Mouse (Mus musculus) kidney, adult 2 months (tissue): ENCODE data around the gene Gdpd5. TPM values are rescaled to one million over a fixed set of nuclear protein-coding genes. Genes with fewer than 3 reads are reported as not detected.

Experiments
- DNase-seq: peaks from one replicate; pipeline ENCODE4 v3.0.0; 2021
- H3K27ac ChIP-seq: fragments of 200-500 bp; 2 replicates; pipeline ENCODE4 v1.5.1; 2012; ENCODE audit warnings: low read depth, low read length, control low read depth, inconsistent platforms; ENCODE audit not compliant: insufficient read depth
- H3K27me3 ChIP-seq: fragments of 200-500 bp; replicated peaks from 2 replicates; pipeline ENCODE4 v1.6.1; 2012; ENCODE audit warnings: mild to moderate bottlenecking, moderate library complexity, low read length, inconsistent platforms; ENCODE audit not compliant: control insufficient read depth, insufficient read depth
- H3K36me3 ChIP-seq: fragments of 200-500 bp; 2 replicates; pipeline ENCODE4 v1.6.1; 2012; ENCODE audit warnings: mild to moderate bottlenecking, moderate library complexity, low read length, inconsistent platforms; ENCODE audit not compliant: control insufficient read depth, insufficient read depth
- H3K4me1 ChIP-seq: fragments of 200-500 bp; 2 replicates; pipeline ENCODE4 v1.6.1; 2011; ENCODE audit warnings: low read length; ENCODE audit not compliant: control insufficient read depth, insufficient read depth
- H3K4me3 ChIP-seq: fragments of 200-500 bp; 2 replicates; pipeline ENCODE4 v1.5.1; 2011; ENCODE audit warnings: mild to moderate bottlenecking, low read depth, low read length, control low read depth; ENCODE audit not compliant: insufficient read depth
- CTCF ChIP-seq: fragments of 200-500 bp; conservative IDR thresholded peaks from 2 replicates; pipeline ENCODE4 v1.5.1; 2011; ENCODE audit warnings: low read depth, mild to moderate bottlenecking, control low read depth, low read length, moderate library complexity, mixed read lengths; ENCODE audit not compliant: insufficient read depth, insufficient read length
- POLR2A ChIP-seq: fragments of 200-500 bp; IDR thresholded peaks from one replicate; pipeline ENCODE4 v1.6.1; 2011; ENCODE audit warnings: low read depth, low read length, control low read depth
- WGBS: fragments of 180-500 bp; shearing (Covaris S2); methylation state at CpG from one replicate; pipeline ENCODE4 v1.1.7; 2018; 5-methylcytosine and 5-hydroxymethylcytosine counted together
- polyA plus RNA-seq: library from polyadenylated mRNA; depleted of rRNA; stranded (reverse); fragments of >200 nt; gene quantifications from 2 replicates; pipeline ENCODE4 v1.2.3, GENCODE M21; 2012

Gdpd5 gene
- polyA plus RNA-seq, 1 experiment: 10.4 TPM

DNA sequence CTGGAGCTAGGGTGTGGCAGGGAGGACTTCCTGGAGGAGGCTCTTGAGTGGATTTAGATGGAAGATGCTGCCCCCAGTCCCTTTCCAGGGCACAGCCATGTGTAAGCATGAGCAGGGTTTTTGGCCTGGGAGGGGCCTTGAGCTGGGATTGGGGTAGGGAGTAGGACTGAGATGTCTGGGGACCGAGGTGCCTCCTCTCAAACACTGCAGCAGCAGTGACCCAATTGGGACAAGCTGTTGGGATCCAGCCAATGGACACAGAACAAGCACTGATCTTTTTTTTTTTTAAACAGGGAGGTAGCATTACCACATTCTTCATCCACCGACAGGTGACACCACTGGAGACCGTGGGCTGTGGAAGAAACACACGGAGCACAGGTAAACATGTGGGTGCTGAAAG is 5.6 kb downstream of the Gdpd5 start:
- 86% methylated on average over 4 of the region's 4 CpGs for WGBS
- Histone ChIP-seq H3K4me3 (no peak overlapping the region), H3K4me1 (0 out of 2 replicates have a peak, but pooled peaks cover 4% of the 10 kb centered on the region), H3K27ac (no peak overlapping the region), H3K36me3 (no peaks in the 10 kb centered on the region), H3K27me3 (no peaks in the 10 kb centered on the region)
- DNase-seq: no peak
- TF ChIP-seq POLR2A (no peak), CTCF (no peak)

DNA sequence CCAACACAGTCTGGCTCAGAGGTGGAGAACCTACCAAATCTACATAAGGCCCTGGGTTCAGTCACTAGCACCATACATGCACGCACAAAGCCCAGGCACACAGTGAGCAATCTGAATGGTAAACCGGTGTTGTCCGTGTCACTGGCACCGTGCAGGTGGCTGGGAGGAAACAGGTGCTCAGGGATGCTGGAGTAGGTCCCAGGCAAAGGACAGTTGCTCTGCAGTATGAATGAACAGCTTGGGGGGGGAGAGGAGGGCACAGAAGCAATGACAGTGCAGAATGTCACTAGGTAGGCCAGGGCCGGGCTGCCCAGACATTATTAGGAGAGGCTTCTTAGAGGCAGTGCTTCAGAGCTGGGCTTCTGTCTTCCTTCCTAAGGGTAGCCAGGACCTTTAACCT is 6.1 kb downstream of the Gdpd5 start:
- H3K36me3 ChIP-seq: no peaks in the 10 kb centered on the region
- H3K27ac ChIP-seq: no peak overlapping the region

DNA sequence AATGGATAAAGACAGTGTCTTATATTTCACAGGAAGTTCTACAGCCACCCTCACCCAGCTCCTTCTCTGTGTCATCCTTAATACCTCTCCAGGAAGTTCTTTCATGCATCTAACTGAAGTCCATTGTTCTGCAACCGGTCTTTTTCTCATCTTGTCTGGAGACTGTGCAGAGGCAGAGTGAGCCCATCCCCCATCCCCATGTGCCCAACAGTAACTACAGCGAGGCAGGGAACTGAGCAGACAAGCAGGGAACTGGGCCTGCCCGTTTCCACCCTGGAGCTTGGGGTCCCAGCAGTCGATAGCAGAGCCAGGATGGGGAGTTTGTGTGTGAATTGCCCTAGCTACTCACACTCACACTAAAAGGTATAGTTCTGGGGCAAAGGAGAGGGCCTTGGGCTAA is 9.3 kb downstream of the Gdpd5 start:
- no peak for DNase-seq
- Histone ChIP-seq H3K4me3 (no peak overlapping the region), H3K27me3 (no peaks in the 10 kb centered on the region), H3K36me3 (no peaks in the 10 kb centered on the region), H3K4me1 (no peaks in the 10 kb centered on the region), H3K27ac (no peak overlapping the region)
- no peak for TF ChIP-seq CTCF
- WGBS: 79% methylated on average over 4 of the region's 4 CpGs

More for the DNA sequence above, 6.1 kb downstream of the Gdpd5 start:
- TF ChIP-seq POLR2A: no peak
- TF ChIP-seq CTCF: no peak
- Histone ChIP-seq H3K4me3 (no peak overlapping the region), H3K4me1 (0 out of 2 replicates have a peak, but pooled peaks cover 2% of the 10 kb centered on the region), H3K27me3 (no peaks in the 10 kb centered on the region)
- WGBS: 92% methylated on average over 5 of the region's 5 CpGs
- DNase-seq: no peak

DNA sequence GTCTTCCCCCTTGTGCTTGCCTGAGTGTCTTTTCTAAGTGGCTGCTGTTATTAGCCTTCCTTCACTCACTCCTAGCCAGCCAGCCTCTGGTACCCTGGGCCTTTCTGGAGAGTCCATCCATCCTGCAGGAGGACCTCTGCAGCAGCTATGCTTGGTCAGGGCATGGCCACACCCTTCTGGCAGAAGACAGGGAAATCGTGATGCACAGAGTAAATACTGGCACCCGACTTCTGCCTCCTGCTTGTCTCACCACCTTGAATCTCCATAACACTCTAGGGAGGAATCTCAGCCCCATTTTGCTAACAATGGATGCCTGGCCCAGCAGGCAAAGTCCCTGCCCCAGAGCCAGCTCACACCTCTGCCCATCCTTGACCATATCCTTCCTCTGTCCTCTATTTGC is 11.5 kb downstream of the Gdpd5 start:
- H3K36me3 ChIP-seq: no peaks in the 10 kb centered on the region
- WGBS: 71% methylated on average over 2 of the region's 2 CpGs
- H3K4me1 ChIP-seq: no peaks in the 10 kb centered on the region
- no peak overlapping the region for H3K27ac ChIP-seq
- no peak overlapping the region for H3K4me3 ChIP-seq
- TF ChIP-seq POLR2A: no peak
- TF ChIP-seq CTCF: no peak
- no peak for DNase-seq
- no peaks in the 10 kb centered on the region for H3K27me3 ChIP-seq

DNA sequence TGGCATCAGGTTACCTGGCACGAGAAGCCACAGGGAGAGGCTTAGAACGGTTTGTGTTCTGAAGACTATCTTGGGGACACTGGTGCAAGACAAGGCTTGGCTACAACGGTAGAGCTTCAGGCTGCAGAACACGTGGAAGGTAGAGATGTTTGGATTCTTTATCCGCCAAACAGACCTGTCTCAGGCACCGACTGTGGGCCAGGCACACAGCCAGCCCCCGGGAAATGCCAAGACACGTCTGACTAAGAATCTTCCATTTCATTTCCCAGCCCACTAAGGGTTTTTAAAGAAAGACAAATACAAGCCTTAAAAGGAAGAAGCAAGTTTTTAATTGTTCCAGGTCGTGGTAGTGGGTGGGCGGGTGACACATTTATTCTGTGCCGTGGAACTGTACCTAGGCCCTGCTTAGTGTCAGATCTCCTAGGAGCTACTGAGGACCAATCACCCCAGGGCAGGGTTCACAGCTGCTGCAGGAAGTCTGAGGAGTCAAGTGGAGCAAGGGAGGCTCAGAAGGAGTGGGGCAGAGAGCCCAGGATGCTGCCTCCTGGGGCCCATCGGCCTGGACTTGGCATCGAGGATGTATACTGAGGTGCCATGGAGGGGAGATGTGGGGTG is 12.6 kb downstream of the Gdpd5 start:
- 73% methylated on average over 13 of the region's 13 CpGs for WGBS
- no peaks in the 10 kb centered on the region for H3K4me1 ChIP-seq
- DNase-seq: no peak

DNA sequence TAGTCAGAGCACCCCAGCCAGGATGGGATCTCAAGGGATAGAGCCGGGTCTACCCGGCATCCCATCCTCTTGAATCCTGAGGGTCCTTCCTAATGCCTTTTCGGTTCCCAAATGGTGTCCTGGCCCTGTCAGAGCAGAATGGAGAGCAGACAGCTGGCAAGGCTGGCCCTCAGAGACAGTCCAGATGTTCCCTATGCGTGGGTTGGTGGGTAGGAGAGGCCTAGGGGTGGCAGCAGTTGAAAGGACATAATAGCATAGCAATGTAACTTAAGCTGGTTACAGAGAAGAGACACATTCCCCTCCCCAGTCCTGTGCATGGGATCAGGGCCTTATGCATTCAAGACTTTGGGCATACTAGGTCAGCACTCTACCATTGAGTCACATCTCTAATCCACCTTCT is 14.2 kb downstream of the Gdpd5 start:
- Histone ChIP-seq H3K4me3 (no peak overlapping the region), H3K36me3 (no peaks in the 10 kb centered on the region), H3K4me1 (no peaks in the 10 kb centered on the region), H3K27ac (no peak overlapping the region), H3K27me3 (no peaks in the 10 kb centered on the region)
- no peak for DNase-seq
- TF ChIP-seq POLR2A (no peak), CTCF (no peak)
- WGBS: 88% methylated on average over 4 of the region's 4 CpGs

More for the DNA sequence above, 12.6 kb downstream of the Gdpd5 start:
- no peak overlapping the region for H3K4me3 ChIP-seq
- TF ChIP-seq CTCF (no peak), POLR2A (no peak)
- no peaks in the 10 kb centered on the region for H3K27me3 ChIP-seq
- no peaks in the 10 kb centered on the region for H3K36me3 ChIP-seq
- no peak overlapping the region for H3K27ac ChIP-seq

DNA sequence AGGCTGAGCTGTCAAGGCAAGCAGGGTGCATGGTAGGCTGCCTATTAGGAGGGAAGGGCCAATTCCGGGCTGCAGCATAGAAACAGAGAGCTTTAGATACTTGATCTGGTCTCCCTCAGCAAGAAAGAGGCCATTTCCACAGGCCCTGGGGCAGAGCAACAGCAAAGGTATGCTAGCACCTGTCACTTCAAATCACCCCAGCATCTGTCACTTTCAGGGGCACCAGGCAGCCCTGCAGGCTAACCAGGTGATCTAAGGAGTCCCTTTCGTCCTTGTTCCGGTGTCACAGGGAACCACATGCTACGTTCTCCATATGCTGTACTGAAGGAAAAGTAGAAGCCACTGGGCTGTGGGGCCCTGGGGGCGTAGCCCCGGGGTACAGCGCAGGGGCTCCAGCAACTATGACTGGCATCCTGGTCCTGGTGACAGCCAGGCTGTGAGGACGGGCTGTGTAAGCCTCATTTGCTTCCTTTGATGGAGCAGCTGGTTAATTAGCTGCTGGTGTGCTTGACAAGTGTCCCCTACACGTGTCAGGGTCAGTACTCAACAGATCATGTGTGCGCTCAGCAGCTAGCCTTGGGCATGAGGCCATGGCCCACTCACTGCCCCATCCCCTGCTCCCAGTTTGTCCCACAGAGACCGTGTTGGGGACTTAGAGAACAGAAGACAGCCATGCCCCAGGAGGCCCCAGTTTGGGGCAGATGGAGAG is 14.8 kb downstream of the Gdpd5 start:
- no peak overlapping the region for H3K4me3 ChIP-seq
- no peaks in the 10 kb centered on the region for H3K4me1 ChIP-seq
- no peak for TF ChIP-seq POLR2A
- TF ChIP-seq CTCF: no peak
- no peaks in the 10 kb centered on the region for H3K27me3 ChIP-seq
- WGBS: 86% methylated on average over 11 of the region's 11 CpGs
- no peaks in the 10 kb centered on the region for H3K36me3 ChIP-seq
- no peak for DNase-seq
- no peak overlapping the region for H3K27ac ChIP-seq
